Mouse (Mus musculus): Measurements from ENCODE around the gene Lamb2. TPM values are rescaled to one million over a fixed set of nuclear protein-coding genes. Genes with fewer than 3 reads are reported as not detected.

Gene Lamb2
- polyA plus RNA-seq, 1 experiment: 3.4 TPM

GRCm38 (mm10) chr9:108530954-108531353, 51.4 kb downstream of the Lamb2 start:
- no peak for TF ChIP-seq CTCF (IDR thresholded peaks at IDR 0.05; ENCODE audit: low read depth, low read length)
- no peak for TF ChIP-seq POLR2A (IDR thresholded peaks at IDR 0.05; ENCODE audit: borderline replicate concordance, low read depth, low read length)
- Histone ChIP-seq H3K4me3 (ENCODE audit: insufficient read depth, low read length) (no peak overlapping the region), H3K27ac (ENCODE audit: insufficient read depth, low read depth, low read length) (no peak overlapping the region), H3K4me1 (ENCODE audit: control insufficient read depth, insufficient read depth, low read length) (no peaks in the 10 kb centered on the region)

- TF ChIP-seq CTCF (IDR thresholded peaks at IDR 0.05; ENCODE audit: low read depth, low read length): no peak
- TF ChIP-seq POLR2A (IDR thresholded peaks at IDR 0.05; ENCODE audit: borderline replicate concordance, low read depth, low read length): no peak
- H3K27ac ChIP-seq (ENCODE audit: insufficient read depth, low read depth, low read length): no peak overlapping the region
- no peak overlapping the region for H3K4me3 ChIP-seq (ENCODE audit: insufficient read depth, low read length)
- H3K4me1 ChIP-seq (ENCODE audit: control insufficient read depth, insufficient read depth, low read length): no peaks in the 10 kb centered on the region
Measured at GRCm38 (mm10) chr9:108531496-108531895, 52.0 kb downstream of the Lamb2 start.

Other genes starting within 250 kb of the Lamb2 start
- gene Dag1, start 215.8 kb upstream of the Lamb2 start, polyA plus RNA-seq (2012; ENCODE audit: insufficient read depth, insufficient read length, missing spikeins): 34.5 and 37.5 TPM in 2 replicates
- gene Nicn1, start 189.3 kb upstream of the Lamb2 start, polyA plus RNA-seq (2012; ENCODE audit: insufficient read depth, insufficient read length, missing spikeins): 13.5 and 15.3 TPM in 2 replicates
- gene Amt, start 182.9 kb upstream of the Lamb2 start, polyA plus RNA-seq (2012; ENCODE audit: insufficient read depth, insufficient read length, missing spikeins): 4.5 and 6.5 TPM in 2 replicates
- gene Rhoa, start 173.6 kb upstream of the Lamb2 start, polyA plus RNA-seq (2012; ENCODE audit: insufficient read depth, insufficient read length, missing spikeins): 499 and 511 TPM in 2 replicates
- 10.5 and 11.2 TPM in 2 replicates for gene Tcta, start 173.6 kb upstream of the Lamb2 start, polyA plus RNA-seq (2012; ENCODE audit: insufficient read depth, insufficient read length, missing spikeins)
- gene Gpx1, start 140.8 kb upstream of the Lamb2 start, polyA plus RNA-seq (2012; ENCODE audit: insufficient read depth, insufficient read length, missing spikeins): 531 and 533 TPM in 2 replicates
- gene Usp4, start 131.9 kb upstream of the Lamb2 start, polyA plus RNA-seq (2012; ENCODE audit: insufficient read depth, insufficient read length, missing spikeins): 70.1 and 70.9 TPM in 2 replicates
- not detected in 2 replicates for gene 1700102P08Rik, start 86.9 kb upstream of the Lamb2 start, polyA plus RNA-seq (2012; ENCODE audit: insufficient read depth, insufficient read length, missing spikeins)
- gene Ccdc36, start 51.3 kb upstream of the Lamb2 start, polyA plus RNA-seq (2012; ENCODE audit: insufficient read depth, insufficient read length, missing spikeins): not detected in 2 replicates
- not detected in 2 replicates for gene BC048562, start 43.3 kb upstream of the Lamb2 start, polyA plus RNA-seq (2012; ENCODE audit: insufficient read depth, insufficient read length, missing spikeins)
- gene Ccdc71, start 19.2 kb upstream of the Lamb2 start, polyA plus RNA-seq (2012; ENCODE audit: insufficient read depth, insufficient read length, missing spikeins): 17.3 and 18.1 TPM in 2 replicates
- 3.6 and 6.2 TPM in 2 replicates for gene Klhdc8b, start 18.2 kb upstream of the Lamb2 start, polyA plus RNA-seq (2012; ENCODE audit: insufficient read depth, insufficient read length, missing spikeins)
- gene Usp19, start 10.9 kb downstream of the Lamb2 start, polyA plus RNA-seq (2012; ENCODE audit: insufficient read depth, insufficient read length, missing spikeins): 86.8 and 87.1 TPM in 2 replicates
- 165 and 180 TPM in 2 replicates for gene Qars, start 28.0 kb downstream of the Lamb2 start, polyA plus RNA-seq (2012; ENCODE audit: insufficient read depth, insufficient read length, missing spikeins)
- gene Qrich1, start 37.1 kb downstream of the Lamb2 start, polyA plus RNA-seq (2012; ENCODE audit: insufficient read depth, insufficient read length, missing spikeins): 73.6 and 80.9 TPM in 2 replicates
- 44.2 and 59.9 TPM in 2 replicates for gene Impdh2, start 80.5 kb downstream of the Lamb2 start, polyA plus RNA-seq (2012; ENCODE audit: insufficient read depth, insufficient read length, missing spikeins)
- gene Ndufaf3, start 87.7 kb downstream of the Lamb2 start, polyA plus RNA-seq (2012; ENCODE audit: insufficient read depth, insufficient read length, missing spikeins): 28.6 and 29.7 TPM in 2 replicates
- 44.7 and 52.7 TPM in 2 replicates for gene Dalrd3, start 90.2 kb downstream of the Lamb2 start, polyA plus RNA-seq (2012; ENCODE audit: insufficient read depth, insufficient read length, missing spikeins)
- gene Wdr6, start 99.0 kb downstream of the Lamb2 start, polyA plus RNA-seq (2012; ENCODE audit: insufficient read depth, insufficient read length, missing spikeins): 8.0 and 8.5 TPM in 2 replicates
- gene P4htm, start 117.9 kb downstream of the Lamb2 start, polyA plus RNA-seq (2012; ENCODE audit: insufficient read depth, insufficient read length, missing spikeins): not detected in 2 replicates
- 38.4 and 43.1 TPM in 2 replicates for gene Arih2, start 169.7 kb downstream of the Lamb2 start, polyA plus RNA-seq (2012; ENCODE audit: insufficient read depth, insufficient read length, missing spikeins)
- gene Slc25a20, start 182.4 kb downstream of the Lamb2 start, polyA plus RNA-seq (2012; ENCODE audit: insufficient read depth, insufficient read length, missing spikeins): 28.5 and 29.9 TPM in 2 replicates
- gene Prkar2a, start 209.6 kb downstream of the Lamb2 start, polyA plus RNA-seq (2012; ENCODE audit: insufficient read depth, insufficient read length, missing spikeins): 35.2 and 37.6 TPM in 2 replicates